Mouse (Mus musculus): ENCODE measurements at regions not wholly inside any gene's neighbourhood (a gene's known extent, or its start where the extent isn't known, plus 50 kb on each side); places are given as distances from the start of the nearest gene placed in this dataset.

DNA sequence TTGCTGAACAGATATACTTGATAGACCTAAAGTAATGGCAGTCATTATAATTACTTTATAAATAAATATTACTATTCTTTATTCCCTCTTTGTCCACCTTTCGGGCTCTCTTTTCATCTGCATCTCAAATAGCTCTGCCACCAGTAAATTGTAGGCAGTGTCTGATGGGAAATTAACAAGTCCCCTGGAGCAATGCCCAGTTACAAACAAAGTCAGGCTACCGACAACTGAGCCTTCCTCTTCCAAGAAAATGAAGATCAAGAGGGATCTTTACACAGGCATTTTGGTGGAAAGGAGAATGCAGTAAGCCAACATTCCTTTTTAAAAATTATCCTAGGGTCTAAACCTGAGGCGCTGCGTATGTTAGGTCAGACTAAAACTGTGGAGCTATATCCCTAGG lies 181.3 kb upstream of the Ttc29 start:
- TF ChIP-seq CTCF (IDR thresholded peaks at IDR 0.05; ENCODE audit: low read depth, low read length), result no peak
- TF ChIP-seq POLR2A (IDR thresholded peaks at IDR 0.05; ENCODE audit: insufficient read depth, low read length), result no peak

Data from ES-Bruce4 (cell line).